Mouse (Mus musculus) olfactory bulb, adult 2 months (tissue): Measurements from ENCODE around the gene Spdye4a.

Experiments
- CTCF ChIP-seq: fragments of 200-500 bp; IDR thresholded peaks from 2 replicates; pipeline ENCODE4 v1.5.1; 2012; ENCODE audit warnings: low read depth, mild to moderate bottlenecking, low read length, moderate library complexity; ENCODE audit not compliant: insufficient read depth
- POLR2A ChIP-seq: fragments of 200-500 bp; IDR thresholded peaks from 2 replicates; pipeline ENCODE4 v1.6.1; 2012; ENCODE audit warnings: mild to moderate bottlenecking, low read depth, low read length, moderate library complexity; ENCODE audit not compliant: insufficient read depth

GRCm38 (mm10) chr5:143195166-143195565 lies 31.5 kb downstream of the Spdye4a start:
- TF ChIP-seq CTCF (no peak), POLR2A (no peak)
